Mouse (Mus musculus) left cerebral cortex, adult 8-10 months (tissue): Measurements from ENCODE around the gene Mep1a. TPM values are rescaled to one million over a fixed set of nuclear protein-coding genes. Genes with fewer than 3 reads are reported as not detected.

Source experiments
- DNase-seq, 2 experiments: peaks; one replicate each; pipeline ENCODE4 v3.0.0; 2022; ENCODE audit warnings: low spot score in 2 of 2
- total RNA-seq, 4 experiments: library from RNA; stranded (reverse); gene quantifications; 2 replicates each; pipeline ENCODE4 v1.2.4; 2022

The Mep1a gene
- total RNA-seq, 4 experiments from 2014 or later, result not detected

GRCm38 (mm10) chr17:43485982-43486381, 16.6 kb downstream of the Mep1a start:
- DNase-seq, result no peak

GRCm38 (mm10) chr17:43477621-43478020, 25.0 kb downstream of the Mep1a start:
- no peak for DNase-seq

GRCm38 (mm10) chr17:43474775-43475174, 27.8 kb downstream of the Mep1a start:
- no peak for DNase-seq

GRCm38 (mm10) chr17:43472558-43472957, 30.1 kb downstream of the Mep1a start:
- DNase-seq, result no peak

GRCm38 (mm10) chr17:43470039-43470438, 32.6 kb downstream of the Mep1a start:
- no peak for DNase-seq

DNA sequence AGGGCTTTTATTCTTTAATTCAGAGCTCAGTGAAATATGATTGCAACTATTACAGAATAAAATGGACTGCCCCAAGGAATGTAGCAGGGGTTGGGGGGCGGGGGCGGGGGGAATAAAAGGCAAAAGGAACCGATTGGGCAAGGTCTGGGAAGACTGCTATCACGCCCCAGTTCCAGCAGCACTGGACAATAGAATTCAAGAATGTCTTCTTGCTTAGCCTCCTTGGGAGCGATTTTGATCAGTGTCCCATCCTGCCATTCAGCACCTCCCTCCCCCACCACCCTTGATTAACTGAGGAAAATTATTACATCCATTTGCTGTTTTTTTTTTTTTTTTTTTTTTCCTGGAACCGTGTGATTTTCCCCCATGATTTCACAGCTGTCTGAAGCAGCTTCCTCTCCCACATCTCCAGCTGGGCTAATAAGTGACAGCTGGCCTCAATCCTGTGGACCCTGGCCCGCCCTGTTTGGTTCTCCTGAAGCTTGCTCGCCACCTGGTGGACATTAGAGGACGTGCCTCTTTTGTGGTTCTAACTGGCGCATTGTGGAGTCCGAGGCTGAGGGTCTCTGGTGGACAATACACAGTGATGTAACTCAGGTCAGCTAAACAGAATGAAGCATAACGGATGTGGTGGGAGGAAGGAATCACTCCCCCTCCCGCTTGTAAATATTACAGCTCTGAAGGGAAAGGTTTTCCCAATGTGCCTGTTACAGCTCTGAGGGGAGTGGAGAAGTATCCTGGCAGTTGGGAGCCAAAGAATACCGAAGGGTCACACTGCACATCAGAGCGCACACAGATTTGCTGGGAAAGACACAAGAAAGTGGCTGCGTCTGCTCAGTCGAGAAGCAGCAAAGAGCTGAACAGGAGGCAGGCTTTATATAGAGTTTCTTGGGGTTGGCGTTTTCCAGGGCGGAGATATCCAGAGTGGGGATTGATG, 42.1 kb downstream of the Mep1a start:
- peak; percentile 23 to 24 for DNase-seq

- no peak for DNase-seq
Measured at GRCm38 (mm10) chr17:43459737-43460230, 42.8 kb downstream of the Mep1a start.

DNA sequence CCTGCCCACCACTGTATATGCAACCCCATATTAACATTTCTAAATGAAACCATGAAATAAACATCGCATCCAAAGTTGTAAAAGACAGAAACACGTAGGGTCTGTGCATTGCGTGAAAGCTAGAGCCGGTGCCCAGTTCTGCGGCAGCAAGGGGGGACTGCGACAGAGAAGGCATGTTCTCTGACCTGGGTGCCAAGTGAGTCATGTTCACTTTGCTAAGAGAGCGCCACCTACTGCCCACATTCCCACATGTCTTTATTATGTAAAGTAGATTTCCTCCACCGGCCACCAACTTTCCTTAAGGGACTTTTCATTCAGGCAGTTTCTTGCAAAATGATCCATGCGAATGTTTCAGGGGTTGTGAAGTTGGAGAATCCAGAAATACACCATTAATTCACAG, 44.0 kb downstream of the Mep1a start:
- peak; percentile 29 to 41 for DNase-seq

DNA sequence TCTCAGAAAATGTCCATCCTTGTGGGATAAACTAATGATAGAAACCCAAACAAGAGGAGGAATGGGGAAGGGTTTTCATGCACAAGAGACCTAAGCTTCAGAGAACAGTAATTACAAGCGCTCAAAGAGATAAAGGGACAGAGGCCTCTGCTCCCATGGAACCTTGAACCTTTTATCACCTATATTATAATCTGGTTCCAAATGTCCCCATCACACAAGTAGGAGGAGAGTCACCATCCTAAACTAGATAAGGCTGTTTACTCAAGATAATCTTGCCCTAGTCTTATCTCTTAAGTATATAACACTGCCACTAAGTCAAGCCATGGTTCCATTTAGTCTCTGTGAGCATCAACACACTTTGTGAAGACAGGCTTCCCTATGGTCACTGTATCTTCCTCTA, 51.4 kb downstream of the Mep1a start:
- no peak for DNase-seq

DNA sequence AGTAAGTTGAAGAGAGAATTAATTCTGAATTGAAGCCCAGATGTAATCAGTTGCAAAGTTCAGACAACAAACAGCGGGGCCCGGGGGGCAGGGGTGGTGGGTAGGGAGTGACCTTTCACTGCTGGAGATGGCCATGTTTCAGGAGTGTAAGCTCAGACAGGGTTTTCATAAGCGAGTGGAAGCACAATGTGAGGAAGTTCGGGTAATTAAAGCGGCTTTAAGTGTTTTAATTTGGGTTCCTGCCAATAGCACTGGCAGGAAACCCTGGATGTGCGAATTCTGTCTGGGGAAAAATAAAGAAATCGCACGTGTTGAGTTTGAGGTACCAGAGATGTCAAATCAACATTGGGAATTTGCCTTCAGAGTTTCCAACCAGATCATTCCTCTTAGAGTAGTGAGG, 68.1 kb downstream of the Mep1a start:
- no peak for DNase-seq

GRCm38 (mm10) chr17:43431692-43432091, 70.9 kb downstream of the Mep1a start:
- DNase-seq, result no peak

Other genes starting within 250 kb of the Mep1a start
- not detected for gene Adgrf1, start 232.5 kb downstream of the Mep1a start, total RNA-seq
- gene Adgrf5, start 142.4 kb downstream of the Mep1a start, total RNA-seq, result 10 to 100 TPM; 31.6 to 43.9 (median 36.7) TPM
- gene Ankrd66, start 40.8 kb upstream of the Mep1a start, total RNA-seq, result under 1 TPM in 1 of 4 experiments, not detected in 3; 0.39 TPM
- gene Pla2g7, start 65.3 kb upstream of the Mep1a start, total RNA-seq, result 100 to 1,000 TPM in 1 of 4 experiments, 10 to 100 TPM in 3; 83.8 to 107 (median 92.0) TPM
- 1 to 10 TPM in 1 of 4 experiments, under 1 TPM in 3; 0.42 to 1.2 (median 0.51) TPM for gene Tdrd6, start 127.5 kb upstream of the Mep1a start, total RNA-seq
- 10 to 100 TPM; 37.9 to 43.8 (median 39.7) TPM for gene Slc25a27, start 164.4 kb upstream of the Mep1a start, total RNA-seq
- 1 to 10 TPM; 1.8 to 3.3 (median 2.5) TPM for gene Cyp39a1, start 164.6 kb upstream of the Mep1a start, total RNA-seq